In genomic region chr6:83914183-83914719, GRCm38 (mm10) we compare ENCODE assay signal across 8 mouse cellular contexts. TPM values are rescaled to one million over a fixed set of nuclear protein-coding genes. Genes with fewer than 3 reads are reported as not detected.
DNase-seq lines count a peak whose midpoint lies in the region; ATAC-seq lines count a peak whose summit lies in the region.

No protein-coding gene starts in this region.

- peak overlapping the region; percentile 97 for H3K4me3 ChIP-seq in hindbrain, embryonic 16.5 days (ENCODE audit: low read length)
- H3K4me3 ChIP-seq in macrophage (ENCODE audit: inconsistent target), result peak overlapping the region; percentile 51

- peaks cover 3% of the 10 kb centered on the region; the same call in 1 of the 2 replicates for H3K4me1 ChIP-seq in hindbrain, embryonic 16.5 days (ENCODE audit: control insufficient read depth, insufficient read depth, low read depth, low read length)

- H3K79me2 ChIP-seq in macrophage (ENCODE audit: inconsistent target), result peaks cover 46% of the 10 kb centered on the region

- peak; percentile 93 for DNase-seq in WW6 (ENCODE audit: low read depth, low spot score)
- DNase-seq in cerebellum, postnatal 4 days (ENCODE audit: low spot score in 2 of 2), result peak; percentile 98 to 100
- peak; percentile 99 for DNase-seq in gastrocnemius, adult 18-20 months (ENCODE audit: low spot score)
- DNase-seq in left cerebral cortex, adult 18-20 months (ENCODE audit: low spot score in 2 of 2), result peak; percentile 99 to 100
- peak; percentile 97 for DNase-seq in right cerebral cortex, adult 18-20 months
- peak; percentile 99 for DNase-seq in urinary bladder, postnatal 10 days (ENCODE audit: low spot score)

- peak; percentile 98 for ATAC-seq in hindbrain, embryonic 16.5 days

- no peaks in the 10 kb centered on the region for H3K36me3 ChIP-seq in hindbrain, embryonic 16.5 days (ENCODE audit: control insufficient read depth, insufficient read depth, low read length)
- H3K36me3 ChIP-seq in macrophage (ENCODE audit: inconsistent target), result no peaks in the 10 kb centered on the region

- under 1% methylated on average over 50 of the region's 50 CpGs for WGBS in hindbrain, embryonic 16.5 days
- under 1% methylated on average over 50 of the region's 50 CpGs for WGBS in macrophage (ENCODE audit: missing documents)

- peak overlapping the region; percentile 99 for H3K27ac ChIP-seq in hindbrain, embryonic 16.5 days (ENCODE audit: low read depth, low read length)
- H3K27ac ChIP-seq in macrophage, result peak overlapping the region; percentile 67

- H3K9me3 ChIP-seq in hindbrain, embryonic 16.5 days (ENCODE audit: control insufficient read depth, low read length), result no peaks in the 10 kb centered on the region

- no peaks in the 10 kb centered on the region for H3K27me3 ChIP-seq in hindbrain, embryonic 16.5 days (replicated peaks; ENCODE audit: control insufficient read depth, insufficient read depth, low read length)

- H3K4me2 ChIP-seq in hindbrain, embryonic 16.5 days (ENCODE audit: low read length), result peak overlapping the region; percentile 67

- H3K9ac ChIP-seq in hindbrain, embryonic 16.5 days (ENCODE audit: low read depth, low read length), result peak overlapping the region; percentile 100

RNA-seq across cellular contexts. Expression of gene Zfp638, which starts 47.3 kb away (rescaled TPM):
- 10 to 100 TPM; 33.6 to 44.5 TPM for total RNA-seq in gastrocnemius, adult 18-20 months (2021)
- 58.2 and 61.9 TPM in 2 replicates for polyA plus RNA-seq in hindbrain, embryonic 16.5 days (2015; fragmentation: Nextera tagmentation; extraction: Ambion mirVana)
- 100 to 1,000 TPM; 133 to 137 TPM for total RNA-seq in left cerebral cortex, adult 18-20 months (2021)
- 100 to 1,000 TPM; 237 to 517 (median 386) TPM for total RNA-seq in macrophage (2018; cell fraction: chromatin; rRNA removed)
- 10 to 100 TPM; 39.8 to 76.3 (median 53.2) TPM for total RNA-seq in macrophage (2018; cell fraction: cytosol; rRNA removed)
- 100 to 1,000 TPM; 122 to 341 (median 210) TPM for total RNA-seq in macrophage (2018; cell fraction: nucleus; rRNA removed)
- 38.7 to 53.0 TPM (median 44.8 TPM) in 3 replicates for polyA plus RNA-seq in macrophage (2018)

Comparison
In these comparisons a context has a peak if more than half of its experiments do, and no peak if none do; other contexts are left out.
1. Peak in every context shown above with its lines: DNase-seq, ATAC-seq, H3K4me3 ChIP-seq and H3K27ac ChIP-seq.